Mouse (Mus musculus) intestine, embryonic 14.5 days (tissue): ENCODE data around the gene Chga. TPM values are rescaled to one million over a fixed set of nuclear protein-coding genes. Genes with fewer than 3 reads are reported as not detected.

Source experiments
- ATAC-seq: fragments of 200-750 bp; cut with Nextera tagmentation; replicated peaks from 2 replicates; pipeline ENCODE4 v1.8.0; 2017; ENCODE audit warnings: low read depth, moderate number of reproducible peaks, moderate TSS enrichment, moderate library complexity; ENCODE audit not compliant: low FRiP score, low TSS enrichment
- DNase-seq: peaks from one replicate; pipeline ENCODE4 v3.0.0-alpha.2; 2018; ENCODE audit warnings: low spot score
- H3K27ac ChIP-seq: fragments of 300-500 bp; sonication (generic); 2 replicates; pipeline ENCODE4 v1.5.1; 2014; ENCODE audit warnings: low read depth, mild to moderate bottlenecking, control low read depth
- H3K27me3 ChIP-seq: fragments of 300-500 bp; sonication (generic); replicated peaks from 2 replicates; pipeline ENCODE4 v1.6.1; 2014; ENCODE audit warnings: low read length, control low read depth; ENCODE audit not compliant: control insufficient read depth, insufficient read depth
- H3K36me3 ChIP-seq: fragments of 300-500 bp; sonication (generic); 2 replicates; pipeline ENCODE4 v1.6.1; 2014; ENCODE audit warnings: low read length, control low read depth; ENCODE audit not compliant: control insufficient read depth, insufficient read depth
- H3K4me1 ChIP-seq: fragments of 300-500 bp; sonication (generic); replicated peaks from 2 replicates; pipeline ENCODE4 v1.6.1; 2014; ENCODE audit warnings: low read length, control low read depth, mixed read lengths; ENCODE audit not compliant: control insufficient read depth, insufficient read depth
- H3K4me2 ChIP-seq: fragments of 300-500 bp; sonication (generic); 2 replicates; pipeline ENCODE4 v1.6.1; 2014; ENCODE audit warnings: low read length
- H3K4me3 ChIP-seq: fragments of 300-500 bp; sonication (generic); 2 replicates; pipeline ENCODE4 v1.5.1; 2014; ENCODE audit warnings: low read depth, low read length, control low read depth, mixed read lengths
- H3K9ac ChIP-seq: fragments of 300-500 bp; sonication (generic); 2 replicates; pipeline ENCODE4 v1.6.1; 2014; ENCODE audit warnings: mild to moderate bottlenecking, low read length
- H3K9me3 ChIP-seq: fragments of 300-500 bp; sonication (generic); 2 replicates; pipeline ENCODE4 v1.6.1; 2016; ENCODE audit warnings: low read length, control low read depth; ENCODE audit not compliant: control insufficient read depth
- WGBS: fragments of 180-500 bp; shearing (Covaris S2); extraction: QIAGEN DNeasy Blood & Tissue Kit; methylation state at CpG from one replicate; pipeline ENCODE4 v1.1.7; 2014; 5-methylcytosine and 5-hydroxymethylcytosine counted together
- polyA plus RNA-seq: library from polyadenylated mRNA; unstranded; fragments of >200 nt; fragmentation: Nextera tagmentation; extraction: Ambion mirVana; gene quantifications from 2 replicates; pipeline ENCODE4 v1.2.1, GENCODE M21; 2014

Gene Chga
- polyA plus RNA-seq, 1 experiment from 2014 or later: 14.3 TPM

- no peak overlapping the region for H3K9ac ChIP-seq
- H3K27ac ChIP-seq: peak overlapping the region; percentile 52; the same call in 1 of the 2 replicates
- 98% methylated on average over 3 of the region's 3 CpGs for WGBS
- H3K27me3 ChIP-seq: no peaks in the 10 kb centered on the region
- H3K36me3 ChIP-seq: no peaks in the 10 kb centered on the region
- ATAC-seq (no peak), DNase-seq (no peak)
- peaks cover 33% of the 10 kb centered on the region for H3K4me1 ChIP-seq
- no peak overlapping the region for H3K4me3 ChIP-seq
- H3K4me2 ChIP-seq: no peak overlapping the region
- 0 out of 2 replicates have a peak, but pooled peaks cover 3% of the 10 kb centered on the region for H3K9me3 ChIP-seq
These were observed 43.8 kb downstream of the Chga start for GRCm38 (mm10) chr12:102598535-102598934.

GRCm38 (mm10) chr12:102599801-102600200, 45.0 kb downstream of the Chga start:
- ATAC-seq (no peak), DNase-seq (no peak)
- no peak overlapping the region for H3K9ac ChIP-seq
- H3K4me2 ChIP-seq: no peak overlapping the region
- peaks cover 22% of the 10 kb centered on the region for H3K4me1 ChIP-seq
- no peak overlapping the region for H3K27ac ChIP-seq
- H3K27me3 ChIP-seq: no peaks in the 10 kb centered on the region
- H3K4me3 ChIP-seq: no peak overlapping the region
- H3K36me3 ChIP-seq: 0 out of 2 replicates have a peak, but pooled peaks cover 6% of the 10 kb centered on the region
- 88% methylated on average over 7 of the region's 7 CpGs for WGBS
- H3K9me3 ChIP-seq: 0 out of 2 replicates have a peak, but pooled peaks cover 3% of the 10 kb centered on the region

- no peak for DNase-seq
- H3K4me2 ChIP-seq: no peak overlapping the region
- no peak overlapping the region for H3K27ac ChIP-seq
- no peak overlapping the region for H3K4me3 ChIP-seq
- 69% methylated on average over 6 of the region's 6 CpGs for WGBS
- 0 out of 2 replicates have a peak, but pooled peaks cover 11% of the 10 kb centered on the region for H3K36me3 ChIP-seq
- peaks cover 21% of the 10 kb centered on the region for H3K4me1 ChIP-seq
- H3K27me3 ChIP-seq: no peaks in the 10 kb centered on the region
- no peak overlapping the region for H3K9ac ChIP-seq
- 0 out of 2 replicates have a peak, but pooled peaks cover 3% of the 10 kb centered on the region for H3K9me3 ChIP-seq
- ATAC-seq: no peak
These were observed 45.6 kb downstream of the Chga start for GRCm38 (mm10) chr12:102600345-102600744.

GRCm38 (mm10) chr12:102601847-102602246, 47.1 kb downstream of the Chga start:
- Histone ChIP-seq H3K9ac (no peak overlapping the region), H3K9me3 (0 out of 2 replicates have a peak, but pooled peaks cover 3% of the 10 kb centered on the region), H3K4me3 (no peak overlapping the region), H3K4me1 (peaks cover 17% of the 10 kb centered on the region), H3K4me2 (no peak overlapping the region), H3K36me3 (0 out of 2 replicates have a peak, but pooled peaks cover 12% of the 10 kb centered on the region), H3K27me3 (no peaks in the 10 kb centered on the region), H3K27ac (no peak overlapping the region)
- no peak for DNase-seq
- 42% methylated on average over 8 of the region's 8 CpGs for WGBS
- ATAC-seq: no peak

DNA sequence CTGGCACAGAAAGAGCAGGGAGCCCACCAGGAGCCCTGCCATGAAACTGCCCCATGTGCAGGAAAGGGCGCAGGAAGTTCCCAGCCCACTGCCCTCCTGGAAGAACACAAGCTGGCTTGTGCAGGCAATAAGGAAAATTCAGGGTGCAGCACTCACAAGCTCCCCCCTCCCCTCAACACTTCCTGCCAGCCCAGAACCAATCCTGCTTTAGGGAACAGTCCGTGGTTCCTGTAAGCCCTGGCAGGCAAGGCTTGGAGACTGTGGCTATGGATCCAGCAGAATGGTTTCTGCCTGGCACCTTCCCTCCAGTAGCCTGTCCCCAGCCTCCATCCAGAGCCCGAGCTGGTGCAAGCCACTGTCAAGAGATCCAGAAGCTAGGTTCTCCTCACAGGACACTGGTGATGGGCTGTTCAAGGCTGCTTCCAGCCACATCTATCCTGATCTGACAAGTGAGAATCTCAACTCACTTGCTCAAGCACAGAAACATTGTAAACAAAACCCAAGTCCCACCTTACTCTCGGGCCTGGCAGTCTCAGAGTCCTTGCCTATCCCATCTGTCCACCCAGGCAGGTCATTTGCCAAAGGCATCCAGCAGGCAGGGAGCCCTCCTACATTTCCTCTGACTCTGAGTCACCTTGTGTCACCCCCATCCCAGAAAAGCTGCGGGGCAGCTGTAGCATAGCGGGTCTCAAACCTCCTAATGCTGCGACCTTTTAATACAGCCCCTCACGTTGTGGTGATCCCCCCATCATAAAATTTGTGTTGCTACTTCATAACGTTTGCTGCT, 47.7 kb downstream of the Chga start:
- H3K4me3 ChIP-seq: no peak overlapping the region
- 0 out of 2 replicates have a peak, but pooled peaks cover 12% of the 10 kb centered on the region for H3K36me3 ChIP-seq
- no peak overlapping the region for H3K4me2 ChIP-seq
- no peak overlapping the region for H3K9ac ChIP-seq
- DNase-seq: no peak
- 0 out of 2 replicates have a peak, but pooled peaks cover 3% of the 10 kb centered on the region for H3K9me3 ChIP-seq
- ATAC-seq: no peak
- no peaks in the 10 kb centered on the region for H3K27me3 ChIP-seq
- 61% methylated on average over 9 of the region's 9 CpGs for WGBS
- H3K4me1 ChIP-seq: peaks cover 12% of the 10 kb centered on the region; the same call in 1 of the 2 replicates
- no peak overlapping the region for H3K27ac ChIP-seq

GRCm38 (mm10) chr12:102605607-102606006, 50.8 kb downstream of the Chga start:
- Histone ChIP-seq H3K9ac (no peak overlapping the region), H3K27me3 (no peaks in the 10 kb centered on the region), H3K4me3 (no peak overlapping the region), H3K9me3 (no peaks in the 10 kb centered on the region), H3K4me2 (no peak overlapping the region), H3K36me3 (0 out of 2 replicates have a peak, but pooled peaks cover 14% of the 10 kb centered on the region), H3K4me1 (peaks cover 9% of the 10 kb centered on the region), H3K27ac (no peak overlapping the region)
- DNase-seq (no peak), ATAC-seq (no peak)
- 87% methylated on average over 6 of the region's 6 CpGs for WGBS

DNA sequence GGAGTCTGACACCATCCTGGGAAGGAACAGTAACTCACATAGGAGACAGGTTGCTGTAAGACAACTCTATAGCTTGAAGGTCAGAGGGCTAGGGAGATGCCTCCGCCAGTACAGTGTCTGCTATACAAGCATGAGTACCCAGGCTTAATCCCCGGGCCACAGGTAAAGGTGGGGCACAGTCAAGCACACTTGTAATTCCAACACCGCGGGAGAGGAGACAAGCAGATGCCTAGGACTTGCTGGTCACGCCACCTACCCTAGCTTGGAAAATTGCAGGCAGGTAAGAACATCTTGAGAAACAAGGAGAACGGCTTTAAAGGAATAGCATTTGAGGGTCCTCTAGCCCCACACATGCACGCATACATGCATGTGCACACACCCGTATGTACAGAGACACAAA, 52.3 kb downstream of the Chga start:
- Histone ChIP-seq H3K36me3 (0 out of 2 replicates have a peak, but pooled peaks cover 14% of the 10 kb centered on the region), H3K4me3 (no peak overlapping the region), H3K27me3 (no peaks in the 10 kb centered on the region), H3K4me1 (peaks cover 9% of the 10 kb centered on the region; the same call in 1 of the 2 replicates), H3K9ac (no peak overlapping the region), H3K4me2 (no peak overlapping the region), H3K9me3 (no peaks in the 10 kb centered on the region), H3K27ac (no peak overlapping the region)
- 90% methylated on average over 8 of the region's 8 CpGs for WGBS
- DNase-seq: no peak
- no peak for ATAC-seq

GRCm38 (mm10) chr12:102607808-102608517, 53.2 kb downstream of the Chga start:
- DNase-seq: no peak
- no peak overlapping the region for H3K4me3 ChIP-seq
- H3K4me2 ChIP-seq: no peak overlapping the region
- H3K36me3 ChIP-seq: 0 out of 2 replicates have a peak, but pooled peaks cover 14% of the 10 kb centered on the region
- ATAC-seq: no peak
- no peaks in the 10 kb centered on the region for H3K27me3 ChIP-seq
- peaks cover 7% of the 10 kb centered on the region; the same call in 1 of the 2 replicates for H3K4me1 ChIP-seq
- H3K9me3 ChIP-seq: no peaks in the 10 kb centered on the region
- no peak overlapping the region for H3K27ac ChIP-seq
- no peak overlapping the region for H3K9ac ChIP-seq
- WGBS: 78% methylated on average over 11 of the region's 11 CpGs
